ENCODE assay signal across 23 mouse cellular contexts in genomic region chr4:147896411-147896810, GRCm38 (mm10). TPM values are rescaled to one million over a fixed set of nuclear protein-coding genes. Genes with fewer than 3 reads are reported as not detected.
DNase-seq lines count a peak whose midpoint lies in the region; ATAC-seq lines count a peak whose summit lies in the region.
"Had no signal": no experiment of that assay in that cellular context is flagged by ENCODE, and none has a peak within 500 bp of the region (broad histone marks: within the 10 kb centered on the region; RNA-seq: fewer than 3 reads in every experiment).

No protein-coding gene starts in this region.

- H3K36me3 ChIP-seq in heart, embryonic 10.5 days, result peaks cover 94% of the 10 kb centered on the region

- no peaks in the 10 kb centered on the region for H3K9me3 ChIP-seq in heart, embryonic 10.5 days
- H3K9me3 ChIP-seq: embryonic facial prominence, embryonic 15.5 days; hindbrain, embryonic 12.5 days; limb, embryonic 13.5 days; lung, embryonic 15.5 days; midbrain, embryonic 13.5 days; neural tube, embryonic 12.5 days had no signal

- peak; percentile 49 for ATAC-seq in CD4-positive, CD25-positive, alpha-beta regulatory T cell, adult 4 months
- ATAC-seq in common myeloid progenitor, adult 5-6 weeks (replicated peaks; ENCODE audit: low read depth, poor library complexity, severe bottlenecking), result 0 out of 2 replicates have a peak, but pooled peaks have one; percentile 11
- ATAC-seq: inflammation-experienced regulatory T-cells, adult 6 months; midbrain, embryonic 13.5 days had no signal

- intact Hi-C loops in heart, postnatal 14 days (cut with DNase I), result no loop called here
- intact Hi-C loops in heart, postnatal 10 days (cut with DNase I), result no loop called here

- DNase-seq in heart, embryonic 10.5 days (ENCODE audit: low spot score), result no peak
- no peak for DNase-seq in heart, postnatal 14 days
- peak; percentile 56 to 67 for DNase-seq in heart, postnatal 10 days
- no peak for DNase-seq in kidney, postnatal 36 days
- DNase-seq in embryo, embryonic 9.5 days (ENCODE audit: extremely low spot score), result no peak
- DNase-seq: adrenal gland, postnatal 10 days; B cell, adult 2 months; cerebellum, postnatal 10 days; embryo, embryonic 11 days; kidney, adult 9 months; lung, postnatal 4 days; right cerebral cortex, adult 18-20 months had no signal

- H3K4me3 ChIP-seq in heart, embryonic 10.5 days, result no peak overlapping the region
- H3K4me3 ChIP-seq: embryonic facial prominence, embryonic 15.5 days; hindbrain, embryonic 12.5 days; limb, embryonic 13.5 days; lung, embryonic 15.5 days; midbrain, embryonic 13.5 days; neural tube, embryonic 12.5 days had no signal

- 48% methylated on average over 1 of the region's 1 CpGs for WGBS in heart, embryonic 10.5 days

- H3K27me3 ChIP-seq in heart, embryonic 10.5 days (ENCODE audit: insufficient read depth, poor library complexity, severe bottlenecking), result no peaks in the 10 kb centered on the region
- H3K27me3 ChIP-seq: embryonic facial prominence, embryonic 15.5 days; hindbrain, embryonic 12.5 days; limb, embryonic 13.5 days; lung, embryonic 15.5 days; midbrain, embryonic 13.5 days; neural tube, embryonic 12.5 days had no signal

- H3K4me1 ChIP-seq in heart, embryonic 10.5 days, result peaks cover 42% of the 10 kb centered on the region
- H3K4me1 ChIP-seq: embryonic facial prominence, embryonic 15.5 days; hindbrain, embryonic 12.5 days; limb, embryonic 13.5 days; lung, embryonic 15.5 days; midbrain, embryonic 13.5 days; neural tube, embryonic 12.5 days had no signal

- peak overlapping the region; percentile 84 for H3K27ac ChIP-seq in heart, embryonic 10.5 days
- H3K27ac ChIP-seq: embryonic facial prominence, embryonic 15.5 days; hindbrain, embryonic 12.5 days; limb, embryonic 13.5 days; liver, embryonic 14.5 days; lung, embryonic 15.5 days; midbrain, embryonic 13.5 days; neural tube, embryonic 12.5 days; stomach, postnatal 0 days had no signal

RNA-seq across cellular contexts. Expression of gene Mfn2, which starts 8.1 kb away (rescaled TPM):
- polyA plus RNA-seq in heart, embryonic 10.5 days (2016; fragmentation: Nextera tagmentation; extraction: Ambion mirVana), result 65.7 and 126 TPM in 2 replicates
- 100 to 1,000 TPM; 621 to 624 TPM for total RNA-seq in heart, postnatal 14 days (2021)
- 10 to 100 TPM; 19.5 to 31.9 TPM for polyA plus RNA-seq in CD4-positive, CD25-positive, alpha-beta regulatory T cell, adult 4 months (2017; shearing (Covaris generic))
- 17.7 and 24.4 TPM in 2 replicates for total RNA-seq in common myeloid progenitor, adult 5-6 weeks (2017)
- 100 to 1,000 TPM; 583 to 610 TPM for total RNA-seq in heart, postnatal 10 days (2021)

RNA-seq across cellular contexts. Expression of gene Fv1, which starts 27.6 kb away (rescaled TPM):
- polyA plus RNA-seq in heart, embryonic 10.5 days (2016; fragmentation: Nextera tagmentation; extraction: Ambion mirVana), result 8.7 and 8.8 TPM in 2 replicates
- total RNA-seq in heart, postnatal 14 days (2021), result 10 to 100 TPM; 15.5 to 19.7 TPM
- 1 to 10 TPM; 2.1 to 3.8 TPM for polyA plus RNA-seq in CD4-positive, CD25-positive, alpha-beta regulatory T cell, adult 4 months (2017; shearing (Covaris generic))
- total RNA-seq in common myeloid progenitor, adult 5-6 weeks (2017), result 17.2 and 25.1 TPM in 2 replicates
- 10 to 100 TPM; 11.2 to 14.3 TPM for total RNA-seq in heart, postnatal 10 days (2021)

RNA-seq across cellular contexts. Expression of gene Miip, which starts 27.8 kb away (rescaled TPM):
- polyA plus RNA-seq in heart, embryonic 10.5 days (2016; fragmentation: Nextera tagmentation; extraction: Ambion mirVana), result 36.1 and 49.7 TPM in 2 replicates
- 1 to 10 TPM; 9.1 TPM for total RNA-seq in heart, postnatal 14 days (2021)
- 100 to 1,000 TPM in 1 of 2 experiments, 10 to 100 TPM in 1; 92.5 to 151 TPM for polyA plus RNA-seq in CD4-positive, CD25-positive, alpha-beta regulatory T cell, adult 4 months (2017; shearing (Covaris generic))
- total RNA-seq in common myeloid progenitor, adult 5-6 weeks (2017), result 23.4 and 50.9 TPM in 2 replicates
- total RNA-seq in heart, postnatal 10 days (2021), result 10 to 100 TPM in 1 of 2 experiments, 1 to 10 TPM in 1; 8.8 to 12.4 TPM

RNA-seq across cellular contexts. Expression of gene Plod1, which starts 40.2 kb away (rescaled TPM):
- 40.8 and 44.9 TPM in 2 replicates for polyA plus RNA-seq in heart, embryonic 10.5 days (2016; fragmentation: Nextera tagmentation; extraction: Ambion mirVana)
- total RNA-seq in heart, postnatal 14 days (2021), result 10 to 100 TPM; 90.1 to 95.0 TPM
- 1 to 10 TPM; 5.2 to 8.7 TPM for polyA plus RNA-seq in CD4-positive, CD25-positive, alpha-beta regulatory T cell, adult 4 months (2017; shearing (Covaris generic))
- total RNA-seq in common myeloid progenitor, adult 5-6 weeks (2017), result 3.4 and 11.4 TPM in 2 replicates
- 100 to 1,000 TPM in 1 of 2 experiments, 10 to 100 TPM in 1; 97.7 to 104 TPM for total RNA-seq in heart, postnatal 10 days (2021)

RNA-seq across cellular contexts. Expression of gene 2510039O18Rik, which starts 44.3 kb away (rescaled TPM):
- polyA plus RNA-seq in heart, embryonic 10.5 days (2016; fragmentation: Nextera tagmentation; extraction: Ambion mirVana), result 13.6 and 18.5 TPM in 2 replicates
- total RNA-seq in heart, postnatal 14 days (2021), result 10 to 100 TPM; 39.6 to 43.9 TPM
- 1 to 10 TPM; 8.3 to 9.4 TPM for polyA plus RNA-seq in CD4-positive, CD25-positive, alpha-beta regulatory T cell, adult 4 months (2017; shearing (Covaris generic))
- total RNA-seq in common myeloid progenitor, adult 5-6 weeks (2017), result 30.4 and 34.6 TPM in 2 replicates
- total RNA-seq in heart, postnatal 10 days (2021), result 10 to 100 TPM; 47.0 to 49.5 TPM

Comparison
In these comparisons a context has a peak if more than half of its experiments do, and no peak if none do; other contexts are left out.
1. DNase-seq: peak in heart, postnatal 10 days (2 of 2); none in heart, embryonic 10.5 days (single experiment), heart, postnatal 14 days (0 of 2), kidney, postnatal 36 days (0 of 2) and embryo, embryonic 9.5 days (single experiment).
2. RNA of gene Mfn2, which starts 8.1 kb away (total RNA-seq): 621 to 624 TPM in heart, postnatal 14 days and 583 to 610 TPM in heart, postnatal 10 days; 17.7 to 24.4 TPM in common myeloid progenitor, adult 5-6 weeks; every median in the first group is over 10 times any median in the second.